9 mouse cellular contexts compared by ENCODE assay signal in the genomic region with DNA sequence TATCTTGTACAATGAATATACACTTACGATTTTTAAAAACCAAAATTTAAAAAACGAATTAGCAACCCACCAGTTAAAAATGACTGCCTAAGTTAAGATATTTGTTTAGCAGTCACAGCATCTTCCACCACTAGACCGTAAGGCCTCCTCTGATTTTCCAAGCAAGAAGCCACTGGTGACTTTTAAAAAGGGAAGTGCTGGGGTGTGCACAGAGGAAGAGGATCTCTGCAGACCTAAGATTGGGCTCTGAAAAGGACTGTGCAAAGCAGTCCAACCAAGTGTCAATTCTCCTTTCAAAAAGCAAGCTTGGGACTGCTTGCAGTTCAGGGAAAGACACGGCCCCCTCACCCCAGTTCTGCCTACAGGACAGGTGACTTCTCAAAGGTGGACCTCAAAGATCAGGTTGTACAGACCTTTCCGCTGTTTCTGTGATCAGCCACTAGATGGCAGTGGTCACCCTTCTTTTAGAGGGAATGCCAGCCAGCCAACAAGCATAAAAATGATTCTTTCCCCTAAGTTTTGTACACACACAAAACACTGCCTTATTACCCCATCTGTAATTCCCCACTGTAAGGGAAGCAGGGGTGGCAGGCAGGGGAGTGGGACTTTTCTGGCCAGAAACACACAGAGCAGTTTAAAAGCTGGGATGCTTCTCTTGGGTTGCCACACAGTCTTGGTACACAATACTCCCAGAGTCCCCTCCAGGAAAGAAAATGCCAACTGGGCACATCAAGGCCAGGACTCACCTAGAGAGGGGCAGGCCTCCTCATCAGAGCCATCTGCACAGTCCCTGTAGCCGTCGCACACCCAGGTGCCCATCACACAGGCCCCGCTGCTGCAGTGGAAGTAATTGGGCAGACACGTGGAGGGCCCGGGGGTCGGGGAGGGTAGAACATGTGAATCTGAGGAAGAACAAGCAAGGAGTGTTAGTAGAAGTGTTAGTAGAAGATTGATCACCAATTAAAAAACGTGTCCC.
A peak's percentile ranks its signal among the peaks of the same experiment; 100 is the strongest.
DNase-seq lines count a peak whose midpoint lies in the region; TF ChIP-seq lines count a peak whose summit lies in the region.
"Had no signal": no experiment of that assay in that cellular context is flagged by ENCODE, and none has a peak within 500 bp of the region (broad histone marks: within the 10 kb centered on the region; RNA-seq: fewer than 3 reads in every experiment).

No protein-coding gene starts in this region.

- H3K36me3 ChIP-seq in embryonic facial prominence, embryonic 10.5 days (replicated peaks): peaks cover 3% of the 10 kb centered on the region; the same call in 1 of the 2 replicates
- peaks cover 26% of the 10 kb centered on the region for H3K36me3 ChIP-seq in small intestine, adult 2 months (ENCODE audit: control insufficient read depth, insufficient read depth, low read length)
- H3K36me3 ChIP-seq: liver, embryonic 13.5 days had no signal

- H3K9me3 ChIP-seq in embryonic facial prominence, embryonic 10.5 days: no peaks in the 10 kb centered on the region
- H3K9me3 ChIP-seq: liver, embryonic 13.5 days had no signal

- H3K4me1 ChIP-seq in embryonic facial prominence, embryonic 10.5 days: peaks cover 10% of the 10 kb centered on the region; the same call in 1 of the 2 replicates
- peaks cover 12% of the 10 kb centered on the region for H3K4me1 ChIP-seq in small intestine, adult 2 months (ENCODE audit: control insufficient read depth, insufficient read depth, insufficient read length, low read length)
- H3K4me1 ChIP-seq: liver, embryonic 13.5 days had no signal

- WGBS in embryonic facial prominence, embryonic 10.5 days: 73% methylated on average over 12 of the region's 12 CpGs
- WGBS in small intestine, adult 2 months: 70% methylated on average over 12 of the region's 12 CpGs

- TF ChIP-seq POLR2A in small intestine, adult 2 months (IDR thresholded peaks at IDR 0.05; ENCODE audit: low read depth, low read length): no peak

- intact Hi-C loops in gastrocnemius, adult 2 months (cut with DNase I): loop anchor here (1.0 to 5.0 kb wide), 2 partner anchors 123 to 241 kb away; partner anchors contain the start of gene Sorl1
- intact Hi-C loops in gastrocnemius, postnatal 36 days (cut with DNase I): loop anchor here (2.0 to 5.0 kb wide), 2 partner anchors 123 to 241 kb away; partner anchors contain the start of gene Sorl1

- no peak overlapping the region for H3K4me3 ChIP-seq in gastrocnemius, adult 2 months
- no peak overlapping the region for H3K4me3 ChIP-seq in embryonic facial prominence, embryonic 10.5 days
- no peak overlapping the region for H3K4me3 ChIP-seq in small intestine, adult 2 months (ENCODE audit: low read depth, low read length)
- H3K4me3 ChIP-seq: liver, embryonic 13.5 days had no signal

- H3K27ac ChIP-seq in gastrocnemius, adult 2 months: no peak overlapping the region
- peak overlapping the region; percentile 62; the same call in 1 of the 2 replicates for H3K27ac ChIP-seq in embryonic facial prominence, embryonic 10.5 days (replicated peaks)
- H3K27ac ChIP-seq in small intestine, adult 2 months (ENCODE audit: insufficient read depth, low read depth, low read length): no peak overlapping the region
- H3K27ac ChIP-seq: liver, embryonic 13.5 days had no signal

- peak; percentile 83 for TF ChIP-seq CTCF in gastrocnemius, adult 2 months (IDR thresholded peaks at IDR 0.05)
- peak; percentile 56; the same call in 1 of the 2 replicates for TF ChIP-seq CTCF in small intestine, adult 2 months (IDR thresholded peaks at IDR 0.05; ENCODE audit: extremely low read depth, insufficient read length, insufficient replicate concordance, low read depth, low read length)

- peaks cover 8% of the 10 kb centered on the region for H3K27me3 ChIP-seq in embryonic facial prominence, embryonic 10.5 days (replicated peaks; ENCODE audit: low read depth, poor library complexity, severe bottlenecking)
- H3K27me3 ChIP-seq in small intestine, adult 2 months (ENCODE audit: control insufficient read depth, insufficient read depth, low read length): no peaks in the 10 kb centered on the region
- H3K27me3 ChIP-seq: liver, embryonic 13.5 days had no signal

- no peak for DNase-seq in gastrocnemius, adult 2 months
- DNase-seq in gastrocnemius, postnatal 36 days: no peak
- peak; percentile 73 for DNase-seq in 3T3-L1 (ENCODE audit: low read depth, low spot score)
- peak; percentile 56 for DNase-seq in adrenal gland, postnatal 10 days
- DNase-seq in embryonic facial prominence, embryonic 10.5 days (ENCODE audit: low spot score): peak; percentile 57
- DNase-seq in hindlimb bud, embryonic 11.5 days (ENCODE audit: extremely low spot score, low read depth, low spot score): peak; percentile 14
- peak; percentile 50 for DNase-seq in lung, postnatal 14 days
- DNase-seq: liver, embryonic 13.5 days had no signal

Comparison
In these comparisons a context has a peak if more than half of its experiments do, and no peak if none do; other contexts are left out.
1. DNase-seq: peak in 3T3-L1 (single experiment), adrenal gland, postnatal 10 days (single experiment), embryonic facial prominence, embryonic 10.5 days (single experiment), hindlimb bud, embryonic 11.5 days (single experiment) and lung, postnatal 14 days (single experiment); none in gastrocnemius, adult 2 months (single experiment) and gastrocnemius, postnatal 36 days (0 of 2).